Mouse (Mus musculus) ES-E14 (cell line): ENCODE data around the gene Cox6a1. TPM values are rescaled to one million over a fixed set of nuclear protein-coding genes. Genes with fewer than 3 reads are reported as not detected.
"Not testable (repeated sequence)": the region's sequence is repeated elsewhere in the genome, so short reads cannot be mapped to it uniquely, and the experiment has no call there.

Experiments
- DNase-seq: peaks from one replicate; pipeline ENCODE4 v3.0.0-alpha.2; 2013; ENCODE audit warnings: low read depth, low spot score
- H3K27ac ChIP-seq: 2 replicates; pipeline ENCODE4 v1.5.1; 2012; ENCODE audit warnings: low read depth, mild to moderate bottlenecking, low read length, moderate library complexity, mixed read lengths; ENCODE audit not compliant: poor library complexity, insufficient read depth, severe bottlenecking
- H3K36me3 ChIP-seq: 2 replicates; pipeline ENCODE4 v1.6.1; 2012; ENCODE audit warnings: mild to moderate bottlenecking, low read length, moderate library complexity, mixed read lengths; ENCODE audit not compliant: control insufficient read depth, poor library complexity, insufficient read depth, severe bottlenecking
- H3K4me1 ChIP-seq, 2 experiments: fragments of 150-350 bp in 1 of 2; sonication (generic) in 1 of 2; 2 replicates each; pipeline ENCODE4 v1.6.1; 2012; ENCODE audit warnings: low read length in 2 of 2, mild to moderate bottlenecking in 1 of 2, mixed read lengths in 1 of 2; ENCODE audit not compliant: control insufficient read depth in 2 of 2, insufficient read depth in 2 of 2, poor library complexity in 1 of 2
- H3K4me3 ChIP-seq, 2 experiments: fragments of 150-350 bp in 1 of 2; sonication (generic) in 1 of 2; 2 replicates each; pipeline ENCODE4 v1.5.1; 2012; ENCODE audit warnings: low read length in 2 of 2, low read depth in 1 of 2, mild to moderate bottlenecking in 1 of 2, mixed read lengths in 1 of 2; ENCODE audit not compliant: insufficient read depth in 1 of 2, poor library complexity in 1 of 2, severe bottlenecking in 1 of 2
- H3K9ac ChIP-seq: 2 replicates; pipeline ENCODE4 v1.6.1; 2012; ENCODE audit warnings: low read depth, mild to moderate bottlenecking, low read length, mixed read lengths; ENCODE audit not compliant: poor library complexity, insufficient read depth, severe bottlenecking
- H3K9me3 ChIP-seq: fragments of 150-350 bp; sonication (generic); 2 replicates; pipeline ENCODE4 v1.6.1; 2012; ENCODE audit warnings: low read depth, mild to moderate bottlenecking, low read length; ENCODE audit not compliant: control insufficient read depth, insufficient read depth
- CHD2 ChIP-seq: IDR thresholded peaks from 2 replicates; pipeline ENCODE4 v1.6.1; 2014; ENCODE audit warnings: mild to moderate bottlenecking, low read depth, low read length, inconsistent platforms
- HCFC1 ChIP-seq: IDR thresholded peaks from 2 replicates; pipeline ENCODE4 v1.6.1; 2012; ENCODE audit warnings: low read length, inconsistent platforms, borderline replicate concordance; ENCODE audit not compliant: insufficient read depth
- MAFK ChIP-seq: IDR thresholded peaks from 2 replicates; pipeline ENCODE4 v1.6.1; 2014; ENCODE audit warnings: mild to moderate bottlenecking, low read depth, low read length, inconsistent platforms; ENCODE audit not compliant: insufficient read depth
- ZC3H11A ChIP-seq: IDR thresholded peaks from 2 replicates; pipeline ENCODE4 v1.6.1; 2012; ENCODE audit warnings: low read depth, mild to moderate bottlenecking, inconsistent platforms, low read length, borderline replicate concordance
- ZNF384 ChIP-seq: IDR thresholded peaks from 2 replicates; pipeline ENCODE4 v1.6.1; 2012; ENCODE audit warnings: low read depth, low read length, inconsistent platforms
- in situ Hi-C, 2 experiments: fragments of 600-800 bp; cut with MboI; formaldehyde crosslinking; loops; one replicate each; pipeline ENCODE4 v1.15.1; 2025; ENCODE audit warnings: low sequenced_read_pairs in 2 of 2, inconsistent platforms in 1 of 2; ENCODE audit not compliant: unreplicated experiment in 2 of 2
- total RNA-seq: library from RNA; depleted of rRNA; stranded (reverse); fragments of 300-350 nt; gene quantifications from 2 replicates; pipeline ENCODE4 v1.2.3, GENCODE M21; 2012

Gene Cox6a1
- total RNA-seq, 1 experiment = 936 TPM

GRCm38 (mm10) chr5:115394223-115394622, 45.4 kb upstream of the Cox6a1 start:
- in situ Hi-C loops = no loop called here
- no peak overlapping the region for H3K9ac ChIP-seq
- TF ChIP-seq ZC3H11A (no peak), HCFC1 (no peak), CHD2 (no peak), ZNF384 (no peak), MAFK (no peak)
- H3K4me1 ChIP-seq = peaks cover 4 to 25% of the 10 kb centered on the region in 2 experiments
- no peaks in the 10 kb centered on the region for H3K9me3 ChIP-seq
- no peaks in the 10 kb centered on the region for H3K36me3 ChIP-seq
- no peak for DNase-seq
- no peak overlapping the region for H3K4me3 ChIP-seq
- H3K27ac ChIP-seq = no peak overlapping the region

GRCm38 (mm10) chr5:115392969-115393368, 44.2 kb upstream of the Cox6a1 start:
- DNase-seq = no peak
- in situ Hi-C loops = no loop called here
- Histone ChIP-seq H3K36me3 (no peaks in the 10 kb centered on the region), H3K9me3 (no peaks in the 10 kb centered on the region), H3K4me3 (no peak overlapping the region), H3K27ac (no peak overlapping the region), H3K9ac (no peak overlapping the region), H3K4me1 (peaks cover 4 to 25% of the 10 kb centered on the region in 2 experiments)
- TF ChIP-seq CHD2 = no peak
- no peak for TF ChIP-seq ZC3H11A
- no peak for TF ChIP-seq MAFK
- no peak for TF ChIP-seq HCFC1
- TF ChIP-seq ZNF384 = no peak

GRCm38 (mm10) chr5:115391935-115392334, 43.2 kb upstream of the Cox6a1 start:
- TF ChIP-seq ZC3H11A = no peak
- no peak for TF ChIP-seq MAFK
- TF ChIP-seq HCFC1 = no peak
- TF ChIP-seq ZNF384 = no peak
- no peak for TF ChIP-seq CHD2
- Histone ChIP-seq H3K9ac (no peak overlapping the region), H3K9me3 (no peaks in the 10 kb centered on the region), H3K4me1 (peaks cover 4 to 19% of the 10 kb centered on the region in 2 experiments), H3K27ac (no peak overlapping the region), H3K4me3 (no peak overlapping the region), H3K36me3 (no peaks in the 10 kb centered on the region)
- no peak for DNase-seq
- in situ Hi-C loops = no loop called here

- not testable (repeated sequence) for H3K9ac ChIP-seq, H3K4me3 ChIP-seq, H3K9me3 ChIP-seq, H3K36me3 ChIP-seq, H3K27ac ChIP-seq, H3K4me1 ChIP-seq, DNase-seq
- in situ Hi-C loops = loop anchor here in 1 of 2 experiments (5.0 kb wide), 1 partner anchor 63 kb away; no protein-coding TSS in a partner anchor
These were observed 30.1 kb upstream of the Cox6a1 start for GRCm38 (mm10) chr5:115378882-115379281.

GRCm38 (mm10) chr5:115375436-115375835, 26.7 kb upstream of the Cox6a1 start:
- TF ChIP-seq ZC3H11A = peak; percentile 25; the same call in 1 of the 2 replicates
- no peak for TF ChIP-seq MAFK
- no peak for TF ChIP-seq CHD2
- no peak for TF ChIP-seq ZNF384
- Histone ChIP-seq H3K27ac (no peak overlapping the region), H3K4me1 (peaks cover 3 to 12% of the 10 kb centered on the region in 2 experiments; a peak in 3 of 4 replicates), H3K9ac (no peak overlapping the region), H3K4me3 (no peak overlapping the region), H3K36me3 (no peaks in the 10 kb centered on the region), H3K9me3 (no peaks in the 10 kb centered on the region)
- no peak for DNase-seq
- in situ Hi-C loops = loop anchor here in 1 of 2 experiments (5.0 kb wide), 1 partner anchor 67 kb away; no protein-coding TSS in a partner anchor
